Mouse (Mus musculus): ENCODE data around the gene Cavin4.

DNA sequence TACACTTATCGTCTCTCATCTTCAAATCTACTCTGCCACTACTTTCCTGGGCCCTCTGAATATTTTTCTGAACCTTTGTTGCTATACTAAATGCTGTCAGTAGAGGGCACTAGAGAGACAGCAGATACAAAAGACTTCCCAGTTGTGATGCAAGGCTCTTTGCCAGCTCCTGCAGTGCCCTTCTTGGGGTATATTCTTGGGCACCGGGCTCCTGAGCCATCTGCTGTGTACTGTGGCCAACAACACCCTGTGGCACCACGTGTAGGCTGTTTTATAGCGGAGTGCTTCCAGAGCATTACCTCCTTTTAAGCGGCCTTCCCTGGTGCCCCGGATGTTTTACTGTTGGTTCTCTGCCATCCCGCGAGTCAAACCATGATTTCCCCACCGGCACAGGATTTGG, 27.3 kb downstream of the Cavin4 start:
- TF ChIP-seq CTCF (IDR thresholded peaks at IDR 0.05; ENCODE audit: low read depth): peak; percentile 63
- no peak for TF ChIP-seq EP300 (IDR thresholded peaks at IDR 0.05; ENCODE audit: low read depth)

Measured in liver, postnatal 0 days (tissue).